Mouse (Mus musculus): ENCODE data around the gene Zbtb43.

Gene Zbtb43

GRCm38 (mm10) chr2:33429339-33429738, 39.0 kb downstream of the Zbtb43 start:
- DNase-seq, result peak; percentile 73

GRCm38 (mm10) chr2:33426640-33427398, 41.5 kb downstream of the Zbtb43 start:
- DNase-seq, result peak; percentile 45

- no peak for DNase-seq
Observed at GRCm38 (mm10) chr2:33417454-33417853, 50.9 kb downstream of the Zbtb43 start.

GRCm38 (mm10) chr2:33414019-33414418, 54.3 kb downstream of the Zbtb43 start:
- no peak for DNase-seq

- no peak for DNase-seq
Observed at GRCm38 (mm10) chr2:33412111-33412510, 56.2 kb downstream of the Zbtb43 start.

- DNase-seq, result no peak
Observed at GRCm38 (mm10) chr2:33403511-33404003, 64.8 kb downstream of the Zbtb43 start.

- DNase-seq, result no peak
Observed at GRCm38 (mm10) chr2:33402638-33403037, 65.7 kb downstream of the Zbtb43 start.

GRCm38 (mm10) chr2:33402236-33402635, 66.1 kb downstream of the Zbtb43 start:
- peak; percentile 84 for DNase-seq

GRCm38 (mm10) chr2:33401217-33401616, 67.1 kb downstream of the Zbtb43 start:
- no peak for DNase-seq

- no peak for DNase-seq
Observed at GRCm38 (mm10) chr2:33400541-33400940, 67.8 kb downstream of the Zbtb43 start.
